Mouse (Mus musculus): ENCODE results near the gene Itpk1.

The Itpk1 gene

DNA sequence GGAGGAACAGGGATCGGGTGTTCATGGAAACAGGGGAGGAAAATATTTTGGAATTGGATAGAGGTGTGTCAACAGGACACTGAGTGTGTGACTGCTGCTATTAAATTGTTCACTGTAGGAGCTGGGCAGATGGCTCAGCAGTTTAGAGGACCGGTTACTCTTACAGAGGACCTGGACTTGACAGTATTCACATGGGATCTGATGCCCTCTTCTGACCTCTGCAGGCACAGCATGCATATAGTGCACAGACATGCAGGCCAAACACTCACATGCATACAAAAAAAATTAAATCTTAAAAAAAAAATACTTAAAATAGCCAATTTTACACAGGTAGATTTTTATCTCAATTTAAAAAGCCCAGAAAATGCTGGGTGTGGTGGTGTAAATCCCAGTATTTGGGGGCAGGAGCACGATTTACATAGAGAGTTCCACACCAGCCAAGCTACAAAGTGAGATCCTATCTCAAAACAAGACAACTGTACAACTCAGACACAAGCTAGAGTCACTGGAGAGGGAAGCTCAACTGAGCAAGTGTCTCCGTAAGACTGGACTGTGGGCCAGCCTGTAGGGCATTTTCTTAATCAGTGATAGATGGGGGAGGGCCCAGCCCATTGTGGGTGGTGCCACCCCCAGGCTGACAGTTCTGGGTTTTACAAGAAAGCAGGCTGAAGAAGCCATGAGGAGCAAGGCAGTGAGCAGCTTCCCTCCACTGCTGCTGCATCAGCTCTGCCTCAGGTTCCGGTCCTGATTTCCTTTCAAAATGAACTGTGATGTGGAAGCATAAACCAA is 129.0 kb downstream of the Itpk1 start:
- in situ Hi-C loops (cut with MboI, MseI) = loop anchor here (5.0 kb wide), 2 partner anchors 132 to 152 kb away; no protein-coding TSS in a partner anchor

DNA sequence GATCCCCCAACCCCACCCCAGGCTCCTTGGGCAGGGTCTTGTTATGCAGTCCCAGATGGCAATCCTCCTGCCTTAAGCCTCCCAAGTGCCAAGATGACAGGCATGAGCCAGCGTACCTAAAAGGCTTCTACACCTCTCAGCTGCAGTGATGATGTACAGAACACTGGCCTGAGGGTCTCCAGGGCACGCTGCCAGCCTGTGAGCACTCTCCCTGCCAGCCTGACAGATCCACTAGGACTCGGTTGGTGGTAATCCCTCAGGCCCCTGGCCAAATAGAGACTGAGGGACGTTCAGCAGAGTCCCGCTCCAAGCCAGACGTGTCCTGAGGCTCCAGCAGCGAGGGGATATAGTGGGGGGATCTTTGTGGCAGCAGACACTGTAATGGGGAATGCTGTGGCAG is 131.7 kb downstream of the Itpk1 start:
- in situ Hi-C loops (cut with MboI, MseI) = no loop called here

DNA sequence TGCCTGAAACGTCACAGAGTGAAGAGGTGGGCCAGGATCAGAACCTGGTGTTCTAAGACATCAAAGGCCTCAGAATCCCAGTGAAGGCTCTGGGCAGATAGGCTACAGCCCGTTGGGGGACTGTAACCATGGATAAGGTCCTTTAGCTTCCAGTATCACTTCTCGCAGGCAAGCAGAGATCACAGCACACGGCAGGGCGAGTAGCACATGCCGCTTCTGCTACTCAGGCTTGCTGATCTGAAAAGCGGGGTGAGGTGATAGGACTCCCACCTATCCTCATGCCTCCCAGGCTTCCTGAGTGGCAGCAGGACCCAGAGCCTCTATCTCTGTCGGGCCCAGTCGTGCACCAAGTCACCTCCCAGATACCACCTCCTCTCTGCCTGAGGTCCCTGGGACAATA is 133.1 kb downstream of the Itpk1 start:
- in situ Hi-C loops (cut with MboI, MseI) = no loop called here

DNA sequence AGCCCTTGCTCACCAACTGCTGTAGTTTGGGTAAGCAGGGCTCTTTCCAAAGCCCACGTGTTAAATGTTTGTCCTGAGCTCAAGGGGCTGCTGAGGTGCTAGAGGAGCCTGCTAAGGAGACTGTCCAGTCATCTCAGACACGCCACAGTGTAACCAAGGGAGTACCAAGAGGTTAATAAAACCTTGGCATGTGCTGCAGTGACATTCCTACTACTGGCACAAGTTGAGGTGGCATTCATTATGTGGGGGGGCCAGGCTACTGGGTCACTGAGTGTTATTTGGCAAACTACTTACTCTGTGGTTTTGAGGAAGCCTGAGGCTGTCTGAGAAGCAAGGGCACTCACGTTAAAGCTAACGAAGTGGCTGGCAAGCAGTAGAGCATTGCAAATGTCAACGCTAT is 134.0 kb downstream of the Itpk1 start:
- in situ Hi-C loops (cut with MboI, MseI) = no loop called here

DNA sequence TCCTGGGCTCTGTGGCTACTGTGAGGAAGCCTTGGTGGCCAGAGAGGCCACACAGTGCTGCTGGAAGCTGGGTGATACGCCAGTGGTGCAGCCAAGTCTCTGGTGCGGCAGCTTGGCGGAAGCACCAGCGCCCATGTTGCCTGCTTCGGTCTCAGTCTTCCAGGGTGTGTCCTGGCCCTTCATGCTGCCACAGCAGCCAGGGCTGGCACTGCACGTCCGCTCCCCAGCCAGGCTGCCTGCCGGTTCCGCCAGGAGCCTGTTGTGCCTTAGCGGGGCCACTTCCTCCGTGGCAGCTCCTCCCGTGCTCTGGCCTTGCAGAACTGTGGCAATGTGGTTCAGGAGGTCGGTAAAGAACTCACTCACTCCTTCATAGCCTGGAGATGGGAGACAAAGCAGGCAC is 134.6 kb downstream of the Itpk1 start:
- in situ Hi-C loops (cut with MboI, MseI) = no loop called here

DNA sequence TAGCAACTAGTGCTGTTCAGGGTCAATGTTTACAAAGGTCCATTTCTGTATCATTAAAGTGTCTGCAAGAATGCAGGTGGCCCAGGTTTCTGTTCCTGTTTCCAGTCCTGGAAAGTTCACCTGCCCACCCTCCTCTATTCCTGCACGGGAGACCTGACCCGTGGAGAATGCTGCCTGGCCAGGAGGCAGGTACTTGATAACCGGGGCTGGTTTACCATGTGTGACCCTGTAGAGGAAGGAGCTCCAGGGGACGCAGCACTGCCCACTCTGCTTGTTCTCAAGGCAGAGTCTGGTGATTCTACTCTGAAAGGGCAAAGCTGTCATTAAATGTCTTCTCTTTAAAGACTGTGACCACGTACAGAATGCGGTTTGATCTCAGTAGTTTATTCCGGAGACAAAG is 136.5 kb downstream of the Itpk1 start:
- in situ Hi-C loops (cut with MboI, MseI) = loop anchor here in 1 of 2 experiments (10.0 kb wide), 1 partner anchor 1927 kb away; no protein-coding TSS in a partner anchor

DNA sequence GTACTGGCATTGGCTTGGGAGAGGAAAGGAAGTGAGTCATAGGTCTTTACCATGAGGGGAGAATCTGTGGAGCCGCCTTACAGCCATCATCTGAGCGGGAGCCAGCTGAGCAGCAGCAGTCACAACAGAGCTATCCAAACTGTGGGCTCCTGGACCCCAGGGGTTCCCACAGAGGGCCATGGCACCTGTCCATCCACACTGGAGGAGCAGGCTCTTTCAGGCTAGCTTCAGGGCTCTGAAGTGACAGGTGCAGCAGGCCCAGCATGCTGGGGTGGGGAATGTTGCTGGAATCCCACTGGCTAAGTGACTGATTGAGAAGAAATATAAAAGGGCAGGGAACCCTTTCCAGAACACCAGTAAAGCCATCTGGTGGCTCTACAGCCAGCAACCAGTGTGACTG is 137.8 kb downstream of the Itpk1 start:
- in situ Hi-C loops (cut with MboI, MseI) = loop anchor here in 1 of 2 experiments (10.0 kb wide), 1 partner anchor 1928 kb away; no protein-coding TSS in a partner anchor

DNA sequence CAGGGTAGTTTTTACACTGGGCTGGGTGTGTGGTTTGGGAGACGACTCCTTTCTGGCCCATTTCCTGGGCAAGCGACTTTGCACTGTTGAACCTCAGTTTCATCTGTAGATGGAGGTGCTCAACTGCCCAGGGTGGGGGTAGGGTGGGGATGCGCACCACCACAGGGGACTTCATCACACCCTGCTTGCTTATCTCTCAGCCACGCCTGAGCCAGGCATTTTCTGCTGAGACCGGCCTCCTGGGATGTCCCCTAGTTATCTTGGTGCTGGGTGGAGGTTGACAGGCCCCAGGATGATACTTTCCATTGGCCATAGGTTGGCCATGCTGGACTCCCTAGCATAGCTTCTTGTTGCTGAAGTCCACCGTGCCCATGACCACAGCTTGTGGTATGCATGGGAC is 139.6 kb downstream of the Itpk1 start:
- in situ Hi-C loops (cut with MboI, MseI) = loop anchor here in 1 of 2 experiments (10.0 kb wide), 1 partner anchor 1930 kb away; no protein-coding TSS in a partner anchor

DNA sequence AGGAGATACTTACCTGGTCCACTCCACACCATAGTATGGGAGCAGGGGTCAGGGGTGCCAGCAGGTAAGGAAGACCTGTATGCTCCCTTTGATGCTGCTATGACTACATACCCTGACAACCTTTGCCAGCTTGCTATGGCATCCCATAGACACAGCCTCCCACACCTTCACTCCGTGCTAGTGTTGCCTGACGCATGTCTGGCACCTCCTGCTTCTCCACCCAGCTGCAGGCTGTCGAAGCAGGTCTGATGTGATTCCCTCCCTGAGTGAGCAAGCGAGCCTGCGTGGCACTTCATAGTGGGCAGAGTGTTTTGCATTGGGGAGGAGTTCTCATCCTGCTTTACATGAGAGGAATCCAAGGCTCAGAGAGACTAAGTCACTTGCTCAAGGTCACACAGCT is 147.4 kb downstream of the Itpk1 start:
- in situ Hi-C loops (cut with MboI, MseI) = loop anchor here (5.0 to 10.0 kb wide), 2 partner anchors 45 to 1923 kb away; no protein-coding TSS in a partner anchor

DNA sequence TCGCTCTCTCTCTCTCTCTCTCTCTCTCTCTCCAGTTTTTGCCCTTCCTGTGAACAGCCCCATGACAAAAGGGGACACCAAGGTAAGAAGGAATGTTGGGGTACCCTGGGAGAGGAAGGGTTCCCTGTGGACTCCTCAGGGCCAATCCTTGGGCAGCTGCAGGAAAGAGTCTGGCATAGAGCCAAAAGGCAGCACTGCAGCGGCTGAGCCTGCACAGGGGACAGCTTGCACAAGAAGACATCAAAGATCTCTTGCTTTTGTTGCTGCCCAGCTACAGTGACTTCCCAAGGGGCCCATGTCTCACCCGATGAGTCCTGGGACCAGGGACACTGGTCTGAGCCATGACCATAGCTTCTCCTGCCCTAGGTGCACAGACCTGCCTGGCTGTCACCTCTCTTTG is 148.9 kb downstream of the Itpk1 start:
- in situ Hi-C loops (cut with MboI, MseI) = loop anchor here (5.0 to 10.0 kb wide), 2 partner anchors 44 to 1921 kb away; no protein-coding TSS in a partner anchor

DNA sequence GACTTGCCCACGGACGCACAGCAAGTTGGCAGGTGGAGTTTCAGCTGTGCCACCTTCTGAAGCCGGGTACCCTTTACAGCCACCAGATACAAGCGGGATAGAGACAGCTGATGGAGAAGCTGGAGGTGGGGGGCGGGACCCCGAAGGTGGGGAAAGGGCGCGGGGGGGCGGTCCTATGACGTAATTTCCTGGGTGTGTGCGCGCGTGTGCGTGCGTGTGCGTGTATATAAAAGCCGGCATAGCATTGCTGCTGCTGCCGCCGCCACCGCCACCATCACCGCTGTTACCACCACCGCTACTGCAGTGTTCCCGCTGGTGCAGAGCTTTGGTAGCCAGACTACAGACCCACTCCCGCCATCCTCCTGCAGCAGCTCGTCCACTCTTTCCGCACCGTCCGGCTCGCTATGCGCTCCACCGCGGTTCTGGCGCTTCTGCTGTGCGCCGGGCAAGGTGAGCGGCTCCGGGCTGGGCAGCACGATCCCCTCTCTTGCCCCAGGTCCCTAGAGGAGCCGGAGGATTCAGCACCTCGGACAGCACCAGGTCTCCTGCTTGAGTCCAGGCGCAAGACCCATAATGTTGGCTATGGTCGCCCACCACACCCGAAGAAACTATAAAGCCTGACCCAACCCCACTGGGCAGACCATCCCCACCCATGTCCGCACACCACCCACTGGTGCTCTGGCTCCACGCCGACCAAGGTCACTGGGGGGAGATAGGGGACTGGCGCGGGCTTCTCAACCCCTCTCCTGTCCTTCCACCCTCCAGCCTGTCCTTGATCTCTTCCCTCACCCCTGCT is 149.8 kb downstream of the Itpk1 start, which contains the start of gene Chga:
Chga (plus strand) TSS at position 249 of the 796 bp plus-strand sequence.
- in situ Hi-C loops (cut with MboI, MseI) = loop anchor here (5.0 to 10.0 kb wide), 3 partner anchors 43 to 1920 kb away; partner anchors contain the start of gene Serpina11 (in 1 of the 2)

DNA sequence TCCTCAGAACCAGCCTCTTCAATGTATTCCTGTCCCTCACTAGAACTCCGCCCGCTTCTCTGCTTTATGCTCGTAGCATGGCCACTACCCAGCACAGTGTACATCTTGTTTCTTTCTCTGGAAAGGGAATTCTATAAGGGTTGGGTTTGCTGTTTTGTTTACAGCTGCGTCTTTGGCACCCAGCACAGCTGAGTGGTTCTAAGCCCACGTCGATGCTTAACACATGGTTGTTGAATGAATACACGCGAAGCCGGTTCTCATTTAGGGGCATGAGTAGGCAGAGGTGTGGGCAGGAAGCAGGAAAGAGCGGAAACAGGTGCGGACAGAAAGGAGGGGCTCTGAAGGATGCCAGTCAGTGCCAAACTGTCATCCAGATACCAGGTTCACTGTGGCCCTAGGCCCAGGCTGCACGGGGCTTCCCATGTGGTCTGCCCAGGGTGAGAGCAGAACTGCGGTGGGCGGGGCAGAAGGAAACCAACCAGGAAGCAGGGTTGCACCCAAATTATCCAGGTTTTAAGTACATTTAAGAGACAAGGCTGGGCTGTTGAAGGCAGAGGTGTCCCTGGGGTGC is 150.9 kb downstream of the Itpk1 start:
- in situ Hi-C loops (cut with MboI, MseI) = loop anchor here (5.0 to 10.0 kb wide), 2 partner anchors 1434 to 1919 kb away; partner anchors contain the start of gene Serpina11 (in 1 of the 2)

DNA sequence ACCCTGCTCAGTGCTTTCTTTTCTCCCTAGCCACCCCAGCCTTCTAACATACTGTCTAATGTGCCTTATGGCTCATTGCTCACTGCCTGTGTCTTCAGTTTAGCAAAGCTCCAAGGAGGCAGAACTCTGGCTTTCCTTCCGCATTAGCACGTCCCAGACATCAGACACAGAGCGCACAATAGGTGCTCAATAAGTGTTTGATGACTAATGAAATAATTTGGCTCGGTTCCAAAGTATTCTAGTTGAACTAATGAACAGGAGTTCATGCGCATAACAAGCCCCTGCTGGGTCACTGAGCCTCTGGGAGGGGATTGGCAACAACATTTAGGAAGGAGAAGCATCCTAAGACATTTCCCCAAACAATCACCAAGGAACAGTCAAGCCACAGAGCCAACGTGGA is 152.7 kb downstream of the Itpk1 start:
- in situ Hi-C loops (cut with MboI, MseI) = loop anchor here (5.0 to 10.0 kb wide), 2 partner anchors 1435 to 1917 kb away; partner anchors contain the start of gene Serpina11 (in 1 of the 2)

DNA sequence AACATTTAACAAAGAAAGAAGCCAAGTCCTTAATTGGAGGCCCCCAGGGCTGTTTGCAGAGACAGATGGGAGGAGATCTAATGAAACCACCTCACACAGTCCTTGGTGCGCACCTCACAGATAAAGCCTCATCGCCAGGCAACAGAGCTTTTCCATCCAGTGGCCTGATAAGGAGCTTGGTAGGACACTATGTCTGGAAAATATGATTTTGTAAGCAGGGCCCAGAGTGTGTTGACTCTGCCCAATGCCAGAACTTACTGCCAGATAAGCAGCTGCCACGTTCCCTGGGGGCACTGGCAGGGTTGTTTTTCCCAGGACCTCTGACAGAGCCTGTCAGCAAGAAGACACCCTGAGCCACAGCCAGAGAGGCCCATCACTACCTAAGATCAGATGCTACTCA is 153.5 kb downstream of the Itpk1 start:
- in situ Hi-C loops (cut with MboI, MseI) = loop anchor here (5.0 to 10.0 kb wide), 2 partner anchors 1436 to 1916 kb away; partner anchors contain the start of gene Serpina11 (in 1 of the 2)

DNA sequence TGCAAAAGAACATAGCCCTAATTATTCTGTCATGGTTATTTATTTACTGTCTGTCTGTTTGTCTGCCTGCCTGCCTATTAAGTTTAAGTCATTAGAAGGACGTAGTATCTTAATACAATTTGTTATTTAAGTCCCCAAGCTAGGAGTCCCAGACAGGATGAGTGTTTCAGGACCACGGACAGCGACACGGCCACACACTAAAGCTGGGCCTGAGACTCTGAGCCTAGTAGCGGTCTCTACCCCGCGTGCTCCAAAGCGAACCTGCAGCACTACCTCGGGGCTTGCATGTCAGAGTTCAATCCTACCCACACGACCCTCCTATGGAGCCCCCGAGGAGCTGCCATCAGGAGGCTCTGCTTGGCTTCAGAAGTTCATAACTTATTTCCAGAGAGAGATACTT is 154.2 kb downstream of the Itpk1 start:
- in situ Hi-C loops (cut with MboI, MseI) = loop anchor here (5.0 to 10.0 kb wide), 2 partner anchors 1437 to 1916 kb away; partner anchors contain the start of gene Serpina11 (in 1 of the 2)

DNA sequence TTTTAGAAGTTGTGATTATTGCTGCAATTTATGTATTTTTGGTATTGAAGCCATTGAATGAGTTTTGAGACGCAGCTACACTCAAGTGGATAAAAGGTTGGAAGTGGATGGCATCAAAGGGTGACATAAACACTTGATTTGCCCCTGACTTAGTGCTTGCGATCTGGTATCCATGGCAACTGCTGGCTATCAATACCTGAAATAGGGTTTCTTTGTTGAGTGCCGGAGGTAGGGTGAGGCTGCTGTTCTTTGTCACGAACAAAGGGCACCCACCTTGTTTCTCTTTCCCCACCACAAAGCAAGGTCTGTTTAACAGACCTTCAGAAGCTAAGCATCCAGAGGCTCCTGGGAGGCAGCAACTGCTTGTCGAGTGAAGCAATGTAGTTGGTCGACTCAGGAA is 159.6 kb downstream of the Itpk1 start:
- in situ Hi-C loops (cut with MboI, MseI) = loop anchor here (10.0 kb wide), 2 partner anchors 360 to 400 kb away; partner anchors contain the start of gene Unc79 (in 1 of the 2)

DNA sequence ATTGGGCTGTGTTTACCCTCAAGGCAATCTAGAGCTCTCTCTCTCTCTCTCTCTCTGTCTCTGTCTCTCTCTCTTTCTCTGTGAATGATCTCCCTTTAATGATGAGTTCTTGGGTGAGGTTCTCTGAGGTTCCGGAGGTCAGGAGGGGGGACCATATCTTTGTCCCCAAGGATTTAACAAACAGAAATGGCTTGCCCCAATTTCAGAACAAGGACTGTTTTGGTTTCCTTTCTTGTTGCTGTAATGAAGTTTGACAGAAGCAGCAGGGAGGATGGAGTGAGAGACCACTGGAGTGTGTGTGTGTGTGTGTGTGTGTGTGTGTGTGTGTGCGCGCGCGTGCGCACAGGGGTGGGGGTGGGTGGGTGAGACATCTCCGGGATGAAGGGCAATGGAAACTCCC is 163.6 kb downstream of the Itpk1 start:
- in situ Hi-C loops (cut with MboI, MseI) = loop anchor here (10.0 kb wide), 2 partner anchors 356 to 404 kb away; partner anchors contain the start of gene Unc79 (in 1 of the 2)

DNA sequence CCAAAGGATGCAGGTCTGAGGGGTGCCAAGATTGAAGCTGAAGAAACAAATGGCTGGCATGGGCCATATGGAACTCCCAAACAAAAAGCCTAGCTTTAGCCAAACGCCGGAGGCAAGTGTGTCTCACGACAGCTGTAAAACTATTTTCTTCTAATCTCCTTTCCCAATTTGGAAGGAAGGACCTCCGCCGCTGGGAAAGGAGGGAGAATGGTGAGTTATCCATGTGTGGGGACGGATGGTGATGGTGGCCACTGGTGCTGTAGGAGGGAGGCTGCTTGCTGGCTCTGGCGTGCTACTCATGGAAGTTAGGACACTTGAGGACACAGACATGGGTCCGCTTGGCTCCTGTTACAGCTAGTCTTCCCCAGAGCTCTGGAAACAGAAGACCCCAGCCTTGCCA is 164.5 kb downstream of the Itpk1 start:
- in situ Hi-C loops (cut with MboI, MseI) = loop anchor here (10.0 kb wide), 2 partner anchors 355 to 405 kb away; partner anchors contain the start of gene Unc79 (in 1 of the 2)

DNA sequence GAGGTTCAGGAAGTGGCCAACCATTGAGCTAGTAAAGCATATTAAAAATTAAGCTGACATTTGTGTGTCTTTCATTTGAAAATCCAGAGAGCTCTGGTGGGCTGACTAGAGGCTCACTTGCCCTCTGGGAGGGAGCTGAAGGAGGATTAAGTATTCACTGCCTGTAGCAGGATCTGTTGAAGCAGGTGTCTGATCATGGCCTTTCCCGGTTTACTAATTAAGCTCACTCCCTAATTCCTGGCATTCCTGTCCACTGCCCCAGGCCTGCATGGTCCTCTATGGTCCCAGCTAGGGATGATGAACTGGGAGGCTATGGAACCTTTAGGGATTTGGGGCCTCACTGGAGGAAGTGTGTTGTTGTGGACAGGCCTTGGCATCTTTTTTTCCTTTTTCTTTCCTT is 168.9 kb downstream of the Itpk1 start:
- in situ Hi-C loops (cut with MboI, MseI) = no loop called here

DNA sequence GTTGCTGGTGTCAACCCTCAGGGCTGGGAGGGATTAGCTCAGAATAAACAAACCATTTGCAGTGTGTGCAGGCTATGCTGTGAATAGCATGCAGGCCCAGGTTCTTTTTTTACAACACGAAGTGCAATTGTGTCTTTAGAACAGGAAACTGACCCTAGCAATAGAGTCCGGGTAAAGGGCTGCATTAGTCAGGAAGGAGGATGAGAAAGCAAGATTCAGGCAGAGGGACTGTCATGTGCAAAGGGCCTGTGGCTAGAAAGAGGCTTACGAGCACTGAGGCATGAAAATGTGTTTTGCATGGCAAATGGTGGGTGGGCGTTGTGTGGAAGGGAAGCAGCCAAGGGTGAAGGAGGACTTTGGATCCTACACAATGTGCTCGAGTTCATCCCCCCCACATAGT is 176.7 kb downstream of the Itpk1 start:
- in situ Hi-C loops (cut with MboI, MseI) = loop anchor here in 1 of 2 experiments (10.0 kb wide), 1 partner anchor 537 kb away; no protein-coding TSS in a partner anchor

DNA sequence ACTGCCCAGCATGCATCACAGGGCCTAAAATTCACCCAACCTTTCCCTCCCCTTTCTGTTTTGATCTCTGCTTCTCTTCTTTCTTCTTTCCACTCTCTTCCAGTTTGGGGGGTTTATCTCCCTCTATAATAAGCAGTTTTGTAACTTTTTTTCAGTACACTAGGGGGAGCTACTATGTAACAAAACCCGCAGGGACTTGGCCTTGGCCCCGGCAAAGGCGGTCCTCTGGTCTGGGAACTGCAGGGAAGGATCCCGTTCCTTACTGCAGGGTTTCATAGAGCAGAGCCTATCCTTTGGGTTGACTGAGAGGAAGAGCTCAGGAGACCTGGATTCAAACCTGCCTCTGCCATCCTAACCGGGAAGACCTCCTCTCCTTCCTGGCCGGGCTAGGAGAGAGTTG is 180.0 kb downstream of the Itpk1 start:
- in situ Hi-C loops (cut with MboI, MseI) = loop anchor here in 1 of 2 experiments (10.0 kb wide), 1 partner anchor 540 kb away; no protein-coding TSS in a partner anchor
